Mouse (Mus musculus): ENCODE results near the gene Baiap2. TPM values are rescaled to one million over a fixed set of nuclear protein-coding genes. Genes with fewer than 3 reads are reported as not detected.

Gene Baiap2
- total RNA-seq, 2 experiments from 2014 or later: 259 to 273 TPM

DNA sequence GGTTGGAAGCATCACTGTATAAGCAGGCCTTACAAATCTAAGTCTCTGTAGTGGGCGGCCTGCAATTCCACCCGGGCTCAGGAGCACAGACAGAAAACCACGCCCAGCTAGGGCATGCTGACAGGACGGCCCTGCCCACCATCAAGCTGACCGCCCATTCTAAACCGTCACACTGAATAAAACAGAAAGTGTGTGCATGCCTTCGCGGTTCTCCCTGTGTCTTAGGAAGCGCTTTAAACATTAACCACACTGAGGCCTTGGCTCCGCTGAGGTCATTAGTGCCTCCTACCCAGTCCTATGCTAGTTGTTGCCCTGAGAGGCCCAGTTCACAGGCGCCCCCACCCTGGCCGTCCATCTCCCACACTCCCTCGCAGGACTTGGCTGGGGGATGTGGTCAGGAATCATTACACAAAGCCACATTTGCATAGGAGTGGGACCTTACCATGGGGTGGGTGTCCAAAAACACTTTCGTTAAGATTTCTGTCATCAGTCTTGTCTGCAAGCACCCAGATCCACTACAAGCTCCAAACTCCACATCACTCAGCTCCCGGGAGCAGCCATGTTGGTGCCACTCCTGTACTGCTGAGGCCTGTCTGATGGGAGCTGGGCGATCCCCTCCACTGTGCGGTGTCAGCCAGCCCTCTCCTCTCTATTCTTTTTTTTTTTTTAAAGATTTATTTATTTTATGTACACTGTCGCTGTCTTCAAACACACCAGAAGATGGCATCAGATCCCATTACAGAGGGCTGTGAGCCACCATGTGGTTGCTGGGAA lies 85.9 kb downstream of the Baiap2 start:
- DNase-seq (ENCODE audit: low spot score in 2 of 2): no peak
- intact Hi-C loops (cut with DNase I): no loop called here

DNA sequence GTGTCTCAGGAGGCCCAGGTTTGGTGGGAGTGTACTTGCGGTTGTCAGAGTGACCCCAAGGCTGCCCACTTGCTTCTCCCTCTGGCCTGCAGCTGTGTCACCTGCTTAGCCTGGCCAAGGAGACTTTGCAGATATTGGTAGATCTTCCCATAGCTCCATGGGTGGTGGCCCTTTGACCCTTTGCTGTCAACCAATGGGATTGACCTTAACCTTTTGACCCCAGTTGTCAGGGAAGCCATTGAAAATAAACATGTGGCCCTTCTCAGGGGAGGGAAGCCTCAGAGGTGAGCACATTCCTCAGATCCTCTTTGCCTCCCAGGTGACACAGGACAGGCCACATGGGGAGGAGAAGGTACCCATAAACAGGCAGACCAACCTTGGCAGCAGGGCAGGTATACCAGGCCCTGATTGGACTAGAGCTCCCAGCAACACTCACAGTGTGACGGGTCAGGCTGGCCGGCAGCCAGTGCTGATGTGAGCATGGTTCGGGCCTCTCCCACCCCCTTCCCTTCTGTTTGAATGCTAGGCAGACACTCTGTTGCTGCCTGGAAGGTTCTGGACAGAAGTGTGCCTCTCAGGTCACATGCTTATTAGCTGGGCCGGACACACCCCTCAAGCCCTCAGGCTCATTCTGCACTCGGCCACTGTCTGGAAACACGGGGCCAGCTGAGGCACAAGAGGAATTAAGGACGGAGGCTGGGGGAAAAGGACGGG lies 87.0 kb downstream of the Baiap2 start:
- intact Hi-C loops (cut with DNase I): loop anchor here (1.0 kb wide), 1 partner anchor 36 kb away; no protein-coding TSS in a partner anchor
- no peak for DNase-seq (ENCODE audit: low spot score in 2 of 2)

DNA sequence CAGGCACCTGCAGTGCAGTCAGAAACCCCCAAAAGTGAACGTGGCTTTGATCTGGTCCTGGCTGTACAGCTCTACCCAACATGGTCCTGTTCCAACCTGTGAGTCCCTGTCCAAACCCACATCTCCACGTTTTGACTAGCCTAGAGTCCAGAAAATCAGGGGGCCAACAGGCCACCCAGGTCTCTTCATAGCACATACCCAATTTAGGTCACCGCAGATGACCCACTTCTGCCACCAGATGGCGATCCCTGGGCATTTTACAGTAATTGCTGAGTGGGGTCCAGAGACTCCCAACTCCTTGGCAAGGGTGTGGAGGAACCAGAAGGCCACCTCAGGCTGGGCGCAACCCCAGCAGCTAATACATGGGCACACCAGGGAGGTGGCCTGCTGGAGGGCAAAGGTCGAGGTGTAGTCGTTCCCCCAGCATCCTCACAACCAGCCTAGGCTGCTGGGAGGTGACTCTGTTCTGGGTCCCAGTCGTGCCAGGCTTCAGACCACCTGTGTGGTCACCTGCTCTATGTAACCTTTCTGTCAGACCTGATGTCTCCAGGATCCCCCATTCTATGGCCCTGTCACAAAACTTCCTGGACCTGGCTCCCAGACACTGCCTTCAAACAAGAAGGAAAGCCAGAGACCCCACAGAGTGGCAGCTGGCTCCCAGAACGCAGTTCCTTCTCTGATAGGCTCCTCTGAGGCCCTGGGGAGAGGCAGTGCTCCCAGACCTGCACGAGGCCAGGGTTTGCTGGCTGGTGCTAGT lies 87.8 kb downstream of the Baiap2 start:
- DNase-seq (ENCODE audit: low spot score in 2 of 2): no peak
- intact Hi-C loops (cut with DNase I): loop anchor here (1.0 kb wide), 1 partner anchor 35 kb away; no protein-coding TSS in a partner anchor

- intact Hi-C loops (cut with DNase I): no loop called here
- no peak for DNase-seq (ENCODE audit: low spot score in 2 of 2)
Observed at GRCm38 (mm10) chr11:120032052-120032451, 89.5 kb downstream of the Baiap2 start.

GRCm38 (mm10) chr11:120033473-120033872 lies 90.9 kb downstream of the Baiap2 start:
- intact Hi-C loops (cut with DNase I): no loop called here
- no peak for DNase-seq (ENCODE audit: low spot score in 2 of 2)

DNA sequence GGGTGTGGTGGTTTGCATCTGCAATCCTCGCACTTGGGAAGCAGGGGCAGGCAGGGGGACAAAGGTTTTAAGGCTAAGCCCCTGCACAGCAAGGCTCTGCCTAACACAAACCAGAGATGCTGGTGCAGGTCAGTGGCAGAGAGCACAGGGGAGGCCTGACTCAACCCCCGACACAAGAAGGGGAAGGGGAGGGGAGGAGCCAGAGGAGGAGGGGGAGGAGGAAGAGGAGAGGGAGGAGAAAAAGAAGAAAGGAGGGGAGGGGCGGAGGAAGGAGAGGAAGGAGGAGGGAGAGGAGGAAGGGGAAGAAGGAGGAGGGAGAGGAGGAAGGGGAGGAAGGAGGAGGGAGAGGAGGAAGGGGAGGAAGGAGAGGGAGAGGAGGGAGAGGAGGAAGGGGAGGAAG lies 91.7 kb downstream of the Baiap2 start:
- DNase-seq (ENCODE audit: low spot score in 2 of 2): no peak
- intact Hi-C loops (cut with DNase I): no loop called here

GRCm38 (mm10) chr11:120034762-120035161 lies 92.2 kb downstream of the Baiap2 start:
- intact Hi-C loops (cut with DNase I): no loop called here
- DNase-seq (ENCODE audit: low spot score in 2 of 2): no peak

GRCm38 (mm10) chr11:120039581-120039980 lies 97.0 kb downstream of the Baiap2 start:
- peak in 1 of 2 experiments; percentile 54 for DNase-seq (ENCODE audit: low spot score in 2 of 2)
- intact Hi-C loops (cut with DNase I): no loop called here

- intact Hi-C loops (cut with DNase I): no loop called here
- DNase-seq (ENCODE audit: low spot score in 2 of 2): peak in 1 of 2 experiments; percentile 90
Observed at GRCm38 (mm10) chr11:120040440-120040839, 97.9 kb downstream of the Baiap2 start.

- intact Hi-C loops (cut with DNase I): no loop called here
- peak in 1 of 2 experiments; percentile 72 for DNase-seq (ENCODE audit: low spot score in 2 of 2)
Observed at GRCm38 (mm10) chr11:120041191-120042123, 98.9 kb downstream of the Baiap2 start.

DNA sequence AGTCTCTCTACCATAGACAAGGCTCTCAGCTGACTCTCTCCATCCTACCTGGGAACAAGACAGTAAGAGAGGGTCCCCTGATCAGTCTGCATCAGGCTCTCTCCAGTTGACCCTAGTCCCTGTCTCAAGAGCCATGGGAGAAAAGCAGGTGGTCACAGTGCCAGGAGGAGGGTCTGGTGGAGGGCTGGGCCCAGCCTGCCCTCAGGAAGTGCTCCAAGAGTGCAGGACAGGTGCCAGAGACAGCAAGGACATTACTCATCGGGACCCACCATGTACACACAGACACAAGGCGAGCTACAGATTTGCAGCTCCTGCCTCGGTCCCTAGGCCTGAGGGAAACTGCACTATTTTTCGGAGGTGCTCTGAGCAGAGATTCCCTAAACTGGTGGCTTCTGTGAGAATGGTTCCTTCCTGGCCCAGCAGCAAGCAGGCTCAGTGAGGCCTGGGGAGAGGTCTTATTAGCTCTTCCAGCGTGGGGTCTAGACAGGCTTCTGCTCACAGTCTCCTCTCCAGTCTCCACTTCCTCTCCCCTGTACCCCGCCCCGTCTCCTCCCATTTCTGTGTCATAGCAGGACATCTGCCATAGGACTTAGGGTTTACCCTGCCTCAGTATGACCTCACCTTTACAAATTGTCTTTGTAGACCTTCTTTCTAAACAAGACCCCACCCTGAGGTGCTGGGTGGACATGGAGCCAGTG lies 99.7 kb downstream of the Baiap2 start:
- no peak for DNase-seq (ENCODE audit: low spot score in 2 of 2)
- intact Hi-C loops (cut with DNase I): no loop called here

- intact Hi-C loops (cut with DNase I): no loop called here
- DNase-seq (ENCODE audit: low spot score in 2 of 2): no peak
Observed at GRCm38 (mm10) chr11:120045341-120045740, 102.8 kb downstream of the Baiap2 start.

GRCm38 (mm10) chr11:120045839-120046552 lies 103.4 kb downstream of the Baiap2 start:
- peak in 1 of 2 experiments; percentile 51 for DNase-seq (ENCODE audit: low spot score in 2 of 2)
- intact Hi-C loops (cut with DNase I): loop anchor here (2.0 kb wide), 1 partner anchor 33 kb away; no protein-coding TSS in a partner anchor

GRCm38 (mm10) chr11:120046553-120047191 lies 104.1 kb downstream of the Baiap2 start, which contains the start of gene Aatk:
Gene Aatk, minus strand, starts transcription at chr11:120047167.
- peak in 1 of 2 experiments; percentile 31 for DNase-seq (ENCODE audit: low spot score in 2 of 2)
- intact Hi-C loops (cut with DNase I): loop anchor here (2.0 kb wide), 1 partner anchor 34 kb away; no protein-coding TSS in a partner anchor

GRCm38 (mm10) chr11:120047531-120048251 lies 105.1 kb downstream of the Baiap2 start:
- intact Hi-C loops (cut with DNase I): loop anchor here (2.0 kb wide), 1 partner anchor 35 kb away; no protein-coding TSS in a partner anchor
- DNase-seq (ENCODE audit: low spot score in 2 of 2): peak in 1 of 2 experiments; percentile 47

- peak in 1 of 2 experiments; percentile 65 for DNase-seq (ENCODE audit: low spot score in 2 of 2)
- intact Hi-C loops (cut with DNase I): no loop called here
Observed at GRCm38 (mm10) chr11:120048252-120048556, 105.6 kb downstream of the Baiap2 start.

DNA sequence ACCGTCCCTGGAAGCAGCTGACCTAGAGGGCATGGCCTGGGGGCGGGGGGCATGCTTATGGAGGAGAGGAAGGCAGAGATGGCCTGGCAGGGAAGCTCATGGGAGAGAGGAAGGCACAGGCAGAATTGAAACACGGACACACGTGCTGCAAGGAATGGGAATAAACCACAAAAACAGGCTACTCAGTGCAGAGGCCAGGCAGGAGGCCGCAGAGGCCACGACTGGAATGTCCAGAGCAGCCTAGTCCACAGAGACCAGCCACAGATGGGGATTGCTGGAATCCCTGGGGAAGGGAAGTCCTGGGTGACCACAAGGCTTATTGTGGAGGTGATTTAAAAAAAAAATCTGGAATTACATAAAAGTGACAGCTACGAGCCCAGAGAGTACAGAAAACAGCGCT lies 106.5 kb downstream of the Baiap2 start:
- intact Hi-C loops (cut with DNase I): no loop called here
- no peak for DNase-seq (ENCODE audit: low spot score in 2 of 2)

All from left cerebral cortex, postnatal 25 days (tissue).